Mouse (Mus musculus) lung, postnatal 36 days (tissue): Measurements from ENCODE around the gene Zfp217.
A peak's percentile ranks its signal among the peaks of the same experiment; 100 is the strongest.

Source experiments
- DNase-seq: peaks from one replicate; pipeline ENCODE4 v3.0.0; 2022; ENCODE audit warnings: mixed read lengths

The Zfp217 gene

DNA sequence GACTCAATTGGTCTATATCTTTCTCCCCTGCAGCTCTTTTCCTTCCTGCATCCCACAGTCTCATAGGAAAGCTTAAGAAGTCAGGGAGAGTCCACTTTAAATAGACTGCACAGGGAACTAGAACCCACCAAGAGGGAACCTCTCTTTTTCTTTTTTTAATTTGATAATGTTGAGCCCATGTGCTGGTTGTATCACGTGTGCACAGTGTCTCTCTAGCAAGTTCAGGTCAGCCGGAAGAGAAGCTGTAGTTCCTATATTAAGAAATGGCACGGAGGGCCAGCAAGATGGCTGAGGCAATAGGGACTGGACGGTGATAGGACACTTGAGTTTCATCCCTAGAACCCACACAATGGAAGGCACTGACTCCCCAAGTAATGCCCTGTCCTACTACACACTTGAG is 11.1 kb upstream of the Zfp217 start:
- no peak for DNase-seq

DNA sequence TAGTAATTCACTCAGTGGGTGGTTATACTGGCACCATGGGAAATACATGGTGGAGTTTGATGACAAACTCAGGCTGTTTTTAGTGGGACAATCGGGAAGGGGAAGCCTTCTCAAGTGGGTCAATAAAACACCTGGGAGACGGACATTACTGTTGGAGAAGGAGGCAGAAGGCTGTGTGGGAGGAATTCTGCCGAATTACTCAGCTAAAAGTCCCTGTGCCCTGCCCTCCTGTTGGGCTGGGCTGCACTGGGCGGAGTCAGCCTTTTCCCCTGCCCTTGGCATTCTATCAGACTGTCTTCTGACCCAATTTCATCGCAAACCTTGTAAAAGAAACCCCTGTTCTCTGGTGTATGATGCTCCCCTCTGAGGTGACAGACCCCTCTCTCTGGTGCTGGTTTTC is 10.3 kb upstream of the Zfp217 start:
- DNase-seq: peak; percentile 60

DNA sequence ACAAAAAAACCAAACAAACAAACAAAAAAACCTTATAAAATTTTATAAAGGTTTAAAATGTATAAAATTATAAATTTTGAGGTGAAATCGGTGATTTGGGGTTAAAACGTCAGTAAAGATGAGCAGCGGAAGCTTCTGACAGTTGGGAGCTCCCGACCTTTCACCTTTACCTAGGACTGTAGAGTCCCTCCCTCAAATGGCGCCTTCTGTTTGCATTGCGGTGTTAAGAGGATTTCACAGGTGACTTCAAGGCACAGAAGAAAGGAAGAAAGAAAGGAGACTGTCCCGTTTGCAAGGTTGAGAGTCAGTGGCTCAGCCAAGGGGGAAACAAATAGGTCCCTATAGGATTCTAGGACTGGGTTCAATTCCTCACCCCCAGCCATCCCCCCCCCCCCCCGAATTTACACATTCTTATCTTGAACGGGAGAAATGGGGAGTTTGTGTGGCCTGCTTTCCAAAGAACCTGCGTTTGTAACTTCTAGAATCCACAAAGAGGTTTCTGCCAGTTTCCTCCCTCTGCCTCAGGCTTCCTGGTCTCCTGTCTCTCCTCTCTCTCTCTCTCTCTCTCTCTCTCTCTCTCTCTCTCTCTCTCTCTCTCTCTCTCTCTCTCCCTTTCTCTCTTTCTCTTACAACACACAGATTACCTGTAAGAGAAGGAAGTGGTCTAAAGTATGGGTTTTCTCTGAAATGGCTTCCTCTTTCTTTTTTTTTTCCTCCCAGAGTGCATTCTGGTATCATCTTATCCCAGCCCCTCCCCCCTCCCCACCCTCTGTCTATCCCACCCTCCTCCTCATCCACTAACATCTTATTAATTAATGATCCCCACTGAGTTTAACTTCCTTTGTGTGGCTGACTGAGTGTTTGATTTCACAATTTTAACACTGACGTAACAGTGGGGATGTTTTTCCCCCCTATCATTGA is 9.6 kb upstream of the Zfp217 start:
- no peak for DNase-seq

DNA sequence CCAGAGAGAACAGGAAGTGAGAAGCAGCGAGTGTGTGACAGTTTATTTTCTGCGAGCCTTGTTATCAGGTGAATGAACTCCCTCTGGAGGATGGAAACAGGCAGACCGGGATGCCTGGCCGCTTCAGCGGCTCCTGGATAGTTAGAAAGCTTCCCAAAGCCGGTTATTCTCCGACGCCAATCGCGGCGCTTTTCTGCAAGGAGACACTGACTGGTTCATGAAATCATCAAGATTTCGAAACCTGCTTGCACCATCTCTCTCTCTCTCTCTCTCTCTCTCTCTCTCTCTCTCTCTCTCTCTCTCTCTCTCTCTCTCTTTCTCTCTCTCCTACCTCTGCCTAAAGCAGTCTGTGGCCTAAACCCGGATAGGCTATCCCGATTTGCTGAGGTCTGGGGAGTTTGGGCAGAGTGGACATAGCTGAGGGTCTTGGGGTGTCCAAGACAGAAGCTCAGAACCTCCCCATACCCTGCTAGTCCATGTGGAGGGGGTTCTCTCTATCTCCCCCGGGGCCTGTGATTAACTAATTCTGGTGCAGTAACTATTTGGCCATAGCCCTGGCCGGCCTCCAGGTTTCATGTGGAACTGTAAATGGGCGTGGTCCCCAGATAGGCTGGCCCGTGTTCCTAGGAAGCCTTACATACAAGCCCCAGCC is 7.3 kb upstream of the Zfp217 start:
- peak; percentile 88 for DNase-seq

DNA sequence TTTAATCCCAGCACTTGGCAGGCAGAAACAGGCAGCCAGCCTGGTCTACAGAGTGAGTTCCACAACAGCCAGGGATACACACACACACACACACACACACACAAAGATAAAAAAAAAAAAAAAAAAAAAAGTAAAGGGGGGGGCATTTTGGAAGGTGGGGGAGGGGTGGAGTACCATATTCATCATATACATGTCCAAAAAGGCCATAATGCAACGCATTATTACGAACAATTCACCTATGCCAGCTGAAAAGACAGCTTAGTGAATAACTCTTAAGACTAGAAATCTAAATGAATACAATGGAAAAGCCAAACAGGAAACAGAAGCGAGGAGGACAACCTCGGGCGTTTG is 6.8 kb upstream of the Zfp217 start:
- no peak for DNase-seq

DNA sequence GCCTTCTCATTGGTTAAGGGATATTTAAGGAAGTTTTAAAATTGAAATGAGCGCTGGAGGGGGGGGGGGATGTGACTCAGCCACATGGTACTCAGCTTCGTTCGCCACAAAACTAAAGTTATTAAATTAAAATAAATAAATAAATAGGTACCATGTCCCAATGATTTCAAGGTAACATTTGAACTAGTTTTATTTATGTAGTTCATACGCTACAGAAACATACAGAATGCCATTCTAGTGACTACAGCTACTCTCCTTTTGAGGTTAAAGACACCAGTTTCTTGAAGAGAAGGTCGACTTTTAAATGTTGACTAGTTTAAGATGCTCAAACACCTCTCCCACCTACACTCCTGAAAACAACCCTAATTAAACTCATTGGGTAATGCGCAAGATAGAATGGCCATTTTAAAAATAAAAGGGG is 6.4 kb upstream of the Zfp217 start:
- no peak for DNase-seq

DNA sequence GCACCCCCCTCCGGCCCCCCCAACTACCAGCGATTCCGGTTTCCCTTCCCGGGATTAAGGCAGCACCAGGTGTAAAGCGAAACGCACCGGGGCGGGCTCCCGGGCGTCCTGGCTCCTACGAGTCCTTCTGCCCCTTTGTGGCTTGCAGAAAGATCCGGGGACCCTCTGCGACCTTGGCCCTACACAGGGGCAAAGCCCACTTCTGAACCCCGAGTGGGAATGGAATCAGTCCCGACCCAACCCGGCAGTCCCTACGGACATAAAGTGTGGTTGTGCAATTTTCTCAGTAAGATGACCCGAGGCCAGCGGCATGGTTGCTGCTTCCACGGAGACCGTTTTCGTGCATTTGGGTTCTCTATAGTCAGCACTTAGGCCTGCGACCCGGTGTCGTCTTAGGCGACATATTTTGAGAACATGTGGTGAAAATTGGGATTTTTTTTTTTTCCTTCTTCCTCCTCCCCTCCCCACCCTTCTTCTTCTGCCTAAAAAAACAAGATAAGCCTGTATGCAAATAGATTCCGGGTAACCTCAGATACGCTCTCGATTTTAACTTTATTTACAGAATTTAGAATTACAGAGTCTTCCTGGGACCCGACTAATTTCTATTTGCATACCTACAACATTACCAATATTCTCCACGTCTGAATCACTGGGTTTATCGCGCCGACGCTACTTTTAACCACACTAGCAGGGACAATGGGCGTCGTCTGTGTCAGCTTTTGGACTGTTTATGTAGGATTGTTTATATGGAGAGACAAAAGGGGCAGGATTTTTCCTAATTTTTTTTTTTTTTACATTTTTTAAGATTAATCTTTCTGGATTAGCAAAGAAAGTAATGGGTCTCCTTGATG is 5.7 kb upstream of the Zfp217 start:
- peak; percentile 68 for DNase-seq

DNA sequence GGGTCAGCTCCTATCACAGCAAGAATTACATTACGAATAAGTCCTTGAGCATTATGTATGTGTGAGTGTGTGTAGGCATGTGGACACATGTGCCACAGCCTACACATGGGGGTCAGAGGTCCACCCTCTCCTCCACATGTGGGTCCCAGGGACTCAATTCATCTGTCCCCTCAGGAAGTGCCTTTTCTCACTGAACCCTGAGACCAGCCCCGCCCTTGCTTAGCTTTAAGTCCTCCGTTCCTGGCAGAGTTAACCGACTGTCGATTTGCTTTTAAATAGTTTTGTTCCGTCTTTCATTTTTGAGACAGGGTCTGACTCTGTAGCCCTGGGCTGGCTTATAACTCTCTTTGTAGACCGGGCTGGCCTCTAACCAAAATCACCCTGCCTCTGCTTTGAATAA is 5.0 kb upstream of the Zfp217 start:
- DNase-seq: no peak

DNA sequence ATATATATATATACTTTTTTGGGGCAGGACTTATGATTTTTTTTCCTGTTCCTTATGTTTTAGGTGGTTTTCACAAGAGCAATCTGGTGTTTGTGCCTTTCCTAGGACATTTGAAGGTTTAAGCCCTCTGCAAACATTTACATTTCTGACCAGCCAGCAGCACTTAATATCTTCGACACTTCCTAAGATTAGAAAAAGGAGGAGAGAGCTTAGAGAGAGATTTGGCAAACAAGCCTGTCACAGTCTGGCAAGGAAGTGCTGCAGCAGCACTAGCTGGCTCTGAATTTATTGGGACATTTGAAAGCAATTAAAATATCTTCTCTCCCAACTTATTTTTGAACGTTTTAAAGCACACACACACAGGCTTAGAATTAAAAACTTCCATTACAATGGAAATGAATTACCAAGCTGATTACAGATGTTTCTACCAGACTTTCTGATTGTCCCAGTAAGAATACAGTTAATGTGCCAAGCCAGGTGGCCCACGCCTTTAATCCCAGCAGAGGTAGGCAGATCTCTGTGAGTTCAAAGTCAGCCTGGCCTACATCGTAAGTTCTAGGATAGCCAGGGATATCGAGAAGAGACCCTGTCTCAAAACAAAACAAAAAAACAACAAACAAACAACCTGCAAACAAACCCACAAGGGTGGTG is 4.3 kb upstream of the Zfp217 start:
- no peak for DNase-seq

DNA sequence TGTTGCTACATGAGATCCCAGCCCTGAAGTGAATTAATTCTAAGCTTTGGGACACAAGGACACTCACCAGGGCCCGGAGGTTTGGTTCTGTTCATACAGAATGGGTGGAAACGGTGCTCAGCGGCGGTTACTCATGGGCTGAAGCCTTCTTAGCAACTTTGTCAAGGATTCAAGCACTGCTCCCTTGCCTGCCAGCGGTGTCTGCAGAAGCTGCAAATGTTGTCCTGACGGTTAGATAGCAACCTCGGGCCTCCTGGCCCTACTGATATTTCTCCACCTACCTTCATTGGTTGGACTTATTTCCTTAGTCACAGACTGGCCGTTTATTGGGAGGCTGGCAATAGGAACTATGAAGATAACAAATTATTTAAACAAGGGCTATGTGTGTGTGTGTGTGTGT is 3.6 kb upstream of the Zfp217 start:
- no peak for DNase-seq

DNA sequence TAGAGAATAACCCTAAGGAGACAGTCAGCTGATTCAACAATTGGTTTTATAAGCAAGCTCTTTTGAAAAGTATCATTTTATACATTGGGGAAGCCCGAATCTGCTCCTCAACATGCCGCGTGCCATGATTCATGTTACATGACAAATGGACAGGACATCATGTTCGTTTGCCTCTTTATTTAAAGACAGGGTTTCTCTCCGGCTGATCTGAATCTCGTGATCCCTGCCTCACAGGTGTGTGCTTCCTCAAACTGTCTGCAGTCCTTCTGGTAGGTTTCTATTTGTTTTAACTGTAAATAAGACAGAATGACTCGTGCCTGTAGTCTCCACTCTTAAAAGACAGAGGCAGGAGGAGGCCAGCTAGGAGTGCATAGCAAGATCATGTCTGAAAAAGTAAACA is 925 bp upstream of the Zfp217 start:
- no peak for DNase-seq

DNA sequence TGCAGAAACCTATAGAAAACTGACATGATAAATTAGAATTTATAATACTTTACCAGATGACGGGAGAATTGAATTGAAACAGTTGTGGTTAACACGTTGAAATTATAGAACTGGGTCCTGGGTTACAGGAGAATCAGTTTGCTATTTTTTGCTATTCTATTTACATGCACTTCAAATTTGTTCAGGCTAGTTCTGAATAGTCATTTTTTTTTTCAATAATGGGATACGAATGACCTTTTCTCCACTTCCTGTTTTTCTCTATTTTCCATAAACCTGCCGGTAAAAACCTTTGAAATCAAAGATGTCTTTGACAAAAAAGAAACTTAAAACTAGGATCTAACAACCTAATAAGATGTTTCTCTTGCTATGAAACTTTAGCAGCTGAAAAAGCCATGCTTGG is 733 bp downstream of the Zfp217 start:
- no peak for DNase-seq

DNA sequence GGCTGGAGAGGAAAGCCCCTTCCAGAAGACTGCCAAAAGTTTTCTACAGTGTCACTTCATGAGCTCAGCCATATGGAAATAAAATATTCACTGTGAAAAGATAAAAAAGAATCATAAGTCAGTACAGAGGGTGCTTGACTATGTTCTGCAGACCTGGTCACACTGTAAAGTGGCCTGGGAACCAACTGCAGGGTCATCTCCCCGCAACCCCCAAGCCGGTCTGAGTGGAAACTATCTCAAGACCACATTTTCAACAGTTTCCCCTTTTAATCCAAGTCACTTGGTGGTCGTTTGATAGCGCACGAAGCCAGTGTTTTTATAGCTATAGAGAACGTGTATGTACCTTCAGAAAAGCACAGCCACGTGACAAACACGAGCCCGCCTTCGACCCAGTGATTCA is 3.6 kb downstream of the Zfp217 start:
- DNase-seq: no peak

DNA sequence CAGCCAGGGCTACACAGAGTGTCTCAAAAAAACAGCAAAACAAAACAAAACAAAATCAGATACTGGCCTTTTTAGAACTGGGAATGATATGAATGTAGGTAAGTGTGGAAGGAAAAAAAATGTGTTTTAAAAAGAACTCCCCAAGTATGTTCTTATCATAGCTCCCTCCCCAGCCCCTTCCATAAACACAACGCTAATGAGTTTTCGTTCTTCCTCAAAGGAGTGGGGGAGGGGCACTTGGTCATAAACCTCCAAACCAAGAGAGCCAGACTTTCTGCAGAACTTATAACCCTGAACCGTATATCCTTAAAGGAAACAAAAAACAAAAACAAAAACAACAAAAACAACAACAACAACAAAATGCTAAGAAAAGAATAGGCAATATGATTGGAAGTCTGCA is 4.0 kb downstream of the Zfp217 start:
- no peak for DNase-seq

DNA sequence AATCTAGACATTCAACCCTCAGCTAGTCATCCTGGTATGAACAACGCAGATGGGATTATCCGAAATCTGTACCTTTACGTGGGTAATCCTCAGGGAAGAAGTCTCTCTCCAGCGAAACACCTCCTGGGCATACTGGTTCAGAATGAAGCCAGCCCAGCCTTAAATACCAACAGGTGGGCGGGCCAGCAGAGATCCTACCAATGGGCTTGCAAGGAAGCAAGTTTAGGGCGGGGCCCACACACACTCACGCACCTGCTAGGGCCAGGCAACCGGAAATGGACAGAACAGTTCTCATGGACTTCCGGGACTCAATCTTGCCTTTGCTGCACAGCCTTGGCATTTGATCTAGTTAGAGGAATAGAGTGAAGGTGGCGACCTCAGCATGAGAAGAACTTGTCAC is 5.4 kb downstream of the Zfp217 start:
- DNase-seq: no peak

DNA sequence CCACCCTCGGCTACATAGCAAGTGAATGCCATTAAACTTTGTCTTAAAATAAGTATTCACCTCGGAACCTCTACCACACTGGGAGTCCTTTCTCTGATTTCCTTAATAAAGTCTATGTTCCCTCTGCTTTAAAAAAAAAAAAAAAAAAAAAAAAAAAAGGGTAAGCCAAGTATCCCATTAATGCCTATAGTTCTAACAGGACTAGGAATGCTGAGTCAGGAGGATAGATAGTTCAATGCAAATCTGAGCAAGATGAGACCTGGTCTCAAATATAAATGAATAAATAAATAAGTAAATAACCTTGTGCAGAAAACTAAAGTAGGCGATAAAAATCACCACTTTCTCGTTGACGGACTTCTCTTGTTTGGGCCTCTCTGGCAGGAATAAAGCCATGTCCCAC is 6.4 kb downstream of the Zfp217 start:
- DNase-seq: no peak

DNA sequence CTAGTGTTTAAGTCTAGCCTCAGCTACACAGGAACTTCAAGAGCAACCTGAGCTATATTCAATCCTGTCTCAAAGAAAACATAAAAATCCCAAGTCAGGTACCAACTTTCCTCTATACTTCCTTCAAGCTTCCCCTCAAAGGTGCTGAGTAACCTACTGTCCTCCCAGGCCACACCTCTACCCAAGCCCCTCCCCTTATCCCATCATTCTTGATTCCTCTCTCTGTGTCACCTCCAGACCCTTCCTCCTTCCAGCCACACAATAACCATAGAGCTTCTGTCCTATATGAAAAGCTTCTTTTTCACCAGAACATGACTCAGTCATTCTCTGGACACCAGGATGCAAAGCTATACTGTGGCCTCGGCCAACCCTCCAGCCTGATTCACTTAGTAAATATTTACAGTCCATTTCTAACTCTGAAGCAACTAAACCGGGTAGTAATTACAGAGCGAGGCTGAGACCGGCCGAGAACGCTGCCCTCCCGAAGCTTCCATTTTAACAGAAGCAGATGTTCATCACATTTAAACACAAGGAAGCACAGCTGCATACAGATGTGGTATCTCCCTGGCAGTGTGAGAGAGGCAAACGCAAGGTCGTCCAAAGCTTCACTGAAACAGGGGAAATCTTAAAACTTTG is 8.4 kb downstream of the Zfp217 start:
- no peak for DNase-seq

DNA sequence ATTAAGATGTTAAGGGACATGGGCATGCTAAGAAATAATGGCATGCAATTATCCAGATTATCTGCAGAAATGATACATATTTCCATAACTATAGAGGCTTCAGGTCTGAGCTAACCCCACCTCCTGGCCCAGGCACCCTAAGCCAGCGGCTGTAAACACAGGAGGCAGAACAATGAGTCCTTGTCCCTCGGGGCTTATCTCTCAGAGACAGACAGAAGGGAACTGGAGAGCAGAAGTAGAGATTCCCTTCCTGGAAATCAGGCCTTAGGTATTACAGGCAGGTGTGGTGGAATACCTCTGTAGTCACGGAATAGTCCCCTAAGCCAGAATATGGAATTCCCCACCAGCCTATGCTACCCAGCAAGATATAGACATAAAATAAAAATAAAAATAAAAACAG is 11.0 kb downstream of the Zfp217 start:
- DNase-seq: no peak

DNA sequence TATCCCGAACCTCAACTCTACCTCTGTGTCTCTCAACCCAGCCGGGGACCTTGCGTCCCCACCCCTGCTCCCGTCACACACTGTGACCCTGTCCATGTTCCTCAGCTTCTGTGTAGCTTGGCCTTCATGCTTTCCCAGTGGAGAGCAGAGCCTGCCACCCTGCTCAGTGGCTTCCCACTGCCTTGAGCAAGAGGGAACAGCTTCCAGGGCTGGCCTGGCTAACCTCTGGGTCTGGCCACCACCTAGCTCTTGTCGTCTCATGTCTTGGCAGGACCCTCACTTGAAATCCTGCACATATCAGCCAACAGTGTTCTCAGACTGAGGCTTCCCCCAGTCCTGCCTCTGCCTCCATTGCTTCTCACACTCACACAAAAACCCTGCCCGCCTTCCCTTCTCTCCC is 12.1 kb downstream of the Zfp217 start:
- no peak for DNase-seq

DNA sequence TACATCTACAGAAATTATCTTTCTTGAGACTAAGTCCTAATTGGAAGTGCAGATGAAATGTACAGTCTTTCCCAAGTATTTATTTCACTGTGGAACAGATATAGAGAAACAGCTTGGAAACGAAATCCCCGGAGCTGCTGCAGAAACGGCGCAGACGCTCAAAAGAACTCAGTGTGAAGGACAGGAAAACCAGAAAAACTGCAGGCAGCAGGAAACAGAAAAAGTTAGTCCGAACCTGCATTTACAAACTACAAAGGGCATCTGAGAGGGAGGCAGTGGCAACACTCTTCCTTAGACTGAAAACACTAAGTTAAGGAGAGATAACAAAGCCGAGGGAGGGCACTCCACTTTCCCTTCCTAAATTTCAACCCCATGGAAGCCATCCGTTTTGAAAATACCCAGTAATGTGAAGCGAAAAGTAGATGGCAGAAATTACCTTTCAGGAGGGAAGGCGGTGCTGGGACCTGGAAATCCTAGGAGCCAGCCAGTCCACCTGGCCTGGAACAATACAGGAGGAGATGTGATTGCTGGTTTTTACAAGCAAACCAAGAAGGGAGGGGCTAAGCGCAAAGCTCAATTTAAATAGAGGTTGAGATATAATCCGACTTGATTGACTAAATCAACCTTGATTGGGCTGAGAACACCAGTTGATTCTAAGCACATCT is 13.7 kb downstream of the Zfp217 start:
- DNase-seq: no peak

DNA sequence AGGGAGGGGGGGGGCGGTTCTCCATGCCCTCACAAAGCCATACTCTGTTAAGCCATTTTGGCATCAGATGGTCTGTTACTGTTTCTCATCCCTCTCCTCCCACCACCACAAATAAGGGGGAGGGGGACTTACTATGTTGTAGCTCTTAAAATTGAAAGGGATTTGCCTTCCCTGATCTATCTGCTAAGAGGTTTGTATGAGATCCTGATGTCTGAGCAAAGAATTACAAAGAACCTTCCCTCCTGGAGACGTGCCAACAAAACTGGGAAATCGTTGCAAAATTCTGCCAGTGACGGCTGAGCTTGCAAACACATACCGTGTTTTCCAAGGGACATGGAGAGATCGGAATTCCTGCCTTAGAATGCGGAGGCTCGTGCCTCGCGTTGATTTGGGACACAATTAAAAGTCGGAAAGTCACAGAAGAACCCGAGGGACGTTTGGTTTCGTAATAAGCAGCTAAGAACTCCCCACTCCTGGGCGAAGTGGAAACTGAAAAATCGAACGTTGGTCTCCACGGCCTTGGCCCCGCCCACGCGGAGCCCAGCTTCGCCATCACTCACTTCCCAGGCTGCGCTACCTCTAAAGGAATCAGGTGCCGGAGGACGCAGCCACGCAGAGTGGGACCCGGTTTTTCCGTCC is 14.7 kb downstream of the Zfp217 start:
- DNase-seq: peak; percentile 89

DNA sequence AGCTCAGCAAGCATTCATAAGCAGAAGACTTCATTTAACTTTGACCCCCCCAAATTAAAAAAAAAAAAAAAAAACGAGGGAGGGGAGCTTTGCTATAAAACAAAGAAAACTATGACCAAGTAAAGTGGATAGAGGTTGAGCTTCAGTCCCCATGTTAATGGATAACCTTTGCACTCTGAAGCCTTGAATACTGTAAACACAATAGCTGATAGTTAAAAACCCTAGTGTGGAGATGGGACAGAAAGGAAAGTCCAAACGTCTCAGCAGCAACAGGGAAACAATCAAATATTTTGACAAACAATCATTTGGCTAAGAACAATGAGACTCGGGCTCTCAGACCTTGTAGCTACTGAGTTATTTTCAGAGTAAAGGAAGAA is 15.2 kb downstream of the Zfp217 start:
- no peak for DNase-seq
